8 mouse cellular contexts compared by ENCODE assay signal in the genomic region with DNA sequence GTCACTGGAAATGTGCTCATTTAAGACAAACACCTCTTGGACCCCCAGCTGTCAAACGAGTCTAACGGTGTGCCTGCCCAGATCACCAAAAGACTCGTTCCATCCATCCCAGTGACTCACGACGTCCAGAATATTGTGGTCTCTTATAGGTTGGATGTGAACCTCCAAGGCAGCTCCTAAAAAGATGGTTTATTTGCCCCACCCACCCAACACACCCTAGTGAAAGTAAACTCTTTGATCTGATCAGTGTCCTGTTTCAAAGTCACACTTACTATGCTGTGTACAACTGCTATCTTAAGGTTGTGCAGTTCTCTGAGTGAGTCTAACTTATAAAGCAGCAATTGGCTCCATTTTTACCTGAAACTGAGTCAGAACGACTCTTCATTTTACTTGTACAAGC. TPM values are rescaled to one million over a fixed set of nuclear protein-coding genes. Genes with fewer than 3 reads are reported as not detected.
DNase-seq lines count a peak whose midpoint lies in the region; ATAC-seq and TF ChIP-seq lines count a peak whose summit lies in the region.

No protein-coding gene starts in this region.

- DNase-seq in heart, adult 8-10 months (ENCODE audit: low spot score), result no peak
- DNase-seq in ES-E14 (ENCODE audit: low read depth, low spot score), result no peak
- no peak for DNase-seq in left cerebral cortex, adult 9 months (ENCODE audit: low spot score in 2 of 2)
- DNase-seq in urinary bladder, postnatal 10 days (ENCODE audit: low spot score), result no peak
- no peak for DNase-seq in kidney, postnatal 10 days

- peak overlapping the region; percentile 81 for H3K4me2 ChIP-seq in heart, embryonic 12.5 days

- ATAC-seq in heart, embryonic 12.5 days (ENCODE audit: insufficient number of reproducible peaks, low FRiP score), result no peak
- ATAC-seq in granulocyte monocyte progenitor cell, adult 5-6 weeks (replicated peaks; ENCODE audit: poor library complexity, severe bottlenecking), result 0 out of 2 replicates have a peak, but pooled peaks have one; percentile 1

- H3K4me3 ChIP-seq in heart, embryonic 12.5 days, result peak overlapping the region; percentile 87
- H3K4me3 ChIP-seq in ES-E14 (ENCODE audit: insufficient read depth in 1 of 2, low read depth in 1 of 2, low read length in 2 of 2, poor library complexity in 1 of 2, severe bottlenecking in 1 of 2), result peak overlapping the region; percentile 75 to 83
- peak overlapping the region; percentile 97 for H3K4me3 ChIP-seq in megakaryocyte, embryonic 14.5 days (replicated peaks)

- peak overlapping the region; percentile 25; the same call in 1 of the 2 replicates for H3K27ac ChIP-seq in heart, embryonic 12.5 days (ENCODE audit: poor library complexity, severe bottlenecking)
- no peak overlapping the region for H3K27ac ChIP-seq in ES-E14 (ENCODE audit: insufficient read depth, low read depth, low read length, poor library complexity, severe bottlenecking)

- H3K9ac ChIP-seq in heart, embryonic 12.5 days, result peak overlapping the region; percentile 77
- peak overlapping the region; percentile 89 for H3K9ac ChIP-seq in ES-E14 (ENCODE audit: insufficient read depth, low read depth, low read length, poor library complexity, severe bottlenecking)

- no peaks in the 10 kb centered on the region for H3K27me3 ChIP-seq in heart, embryonic 12.5 days (replicated peaks)
- peaks cover 3% of the 10 kb centered on the region for H3K27me3 ChIP-seq in megakaryocyte, embryonic 14.5 days (replicated peaks)

- H3K36me3 ChIP-seq in heart, embryonic 12.5 days, result peaks cover 23% of the 10 kb centered on the region
- H3K36me3 ChIP-seq in ES-E14 (ENCODE audit: control insufficient read depth, insufficient read depth, low read length, poor library complexity, severe bottlenecking), result peaks cover 21% of the 10 kb centered on the region
- peaks cover 28% of the 10 kb centered on the region for H3K36me3 ChIP-seq in megakaryocyte, embryonic 14.5 days (replicated peaks; ENCODE audit: low read length)

- WGBS in heart, embryonic 12.5 days, result 24% methylated on average over 6 of the region's 6 CpGs

- H3K9me3 ChIP-seq in heart, embryonic 12.5 days (replicated peaks), result no peaks in the 10 kb centered on the region
- H3K9me3 ChIP-seq in ES-E14 (ENCODE audit: control insufficient read depth, insufficient read depth, low read depth, low read length), result no peaks in the 10 kb centered on the region
- no peaks in the 10 kb centered on the region for H3K9me3 ChIP-seq in megakaryocyte, embryonic 14.5 days

- H3K4me1 ChIP-seq in heart, embryonic 12.5 days (replicated peaks), result peaks cover 9% of the 10 kb centered on the region
- H3K4me1 ChIP-seq in ES-E14 (ENCODE audit: control insufficient read depth in 2 of 2, insufficient read depth in 2 of 2, low read length in 2 of 2, poor library complexity in 1 of 2), result no peaks in the 10 kb centered on the region
- peaks cover 52% of the 10 kb centered on the region for H3K4me1 ChIP-seq in megakaryocyte, embryonic 14.5 days

- in situ Hi-C loops in ES-E14 (cut with MboI; ENCODE audit: low sequenced_read_pairs in 2 of 2, unreplicated experiment in 2 of 2), result loop anchor here in 1 of 2 experiments (10.0 kb wide), 1 partner anchor 152 kb away; no protein-coding TSS in a partner anchor

TF ChIP-seq in ES-E14, 5 proteins besides CTCF, POLR2A, EP300 and RAD21:
- no peak for TF ChIP-seq ZC3H11A (IDR thresholded peaks at IDR 0.05; ENCODE audit: borderline replicate concordance, low read depth, low read length)
- TF ChIP-seq HCFC1 (IDR thresholded peaks at IDR 0.05; ENCODE audit: borderline replicate concordance, insufficient read depth, low read length), result no peak
- TF ChIP-seq MAFK (IDR thresholded peaks at IDR 0.05; ENCODE audit: insufficient read depth, low read depth, low read length), result no peak
- TF ChIP-seq CHD2 (IDR thresholded peaks at IDR 0.05; ENCODE audit: low read depth, low read length), result no peak
- TF ChIP-seq ZNF384 (IDR thresholded peaks at IDR 0.05; ENCODE audit: low read depth, low read length), result no peak

RNA-seq across cellular contexts. Expression of a gene that starts 7.2 kb away (rescaled TPM):
- polyA plus RNA-seq in heart, embryonic 12.5 days (2016; fragmentation: Nextera tagmentation; extraction: Ambion mirVana), result 22.6 and 23.1 TPM in 2 replicates
- total RNA-seq in heart, adult 8-10 months (2022), result 1 to 10 TPM; 6.4 to 7.1 (median 6.8) TPM
- 56.6 and 58.5 TPM in 2 replicates for total RNA-seq in ES-E14 (2012; rRNA removed)
- 14.6 and 31.9 TPM in 2 replicates for total RNA-seq in granulocyte monocyte progenitor cell, adult 5-6 weeks (2014; fragmentation: Nextera tagmentation)
- total RNA-seq in granulocyte monocyte progenitor cell, adult 5-6 weeks (2017), result 17.0 and 20.8 TPM in 2 replicates
- 13.5 and 35.0 TPM in 2 replicates for polyA plus RNA-seq in megakaryocyte, embryonic 14.5 days (2012; ENCODE audit: insufficient read depth, low replicate concordance)

RNA-seq across cellular contexts. Expression of a gene that starts 7.3 kb away (rescaled TPM):
- 494 and 510 TPM in 2 replicates for polyA plus RNA-seq in heart, embryonic 12.5 days (2016; fragmentation: Nextera tagmentation; extraction: Ambion mirVana)
- 1,000 to 10,000 TPM; 1,464 to 1,614 (median 1,563) TPM for total RNA-seq in heart, adult 8-10 months (2022)
- 206 and 242 TPM in 2 replicates for total RNA-seq in ES-E14 (2012; rRNA removed)
- 195 and 260 TPM in 2 replicates for total RNA-seq in granulocyte monocyte progenitor cell, adult 5-6 weeks (2014; fragmentation: Nextera tagmentation)
- total RNA-seq in granulocyte monocyte progenitor cell, adult 5-6 weeks (2017), result 207 and 212 TPM in 2 replicates
- 77.3 and 604 TPM in 2 replicates for polyA plus RNA-seq in megakaryocyte, embryonic 14.5 days (2012; ENCODE audit: insufficient read depth, low replicate concordance)

RNA-seq across cellular contexts. Expression of a gene that starts 51.9 kb away (rescaled TPM):
- polyA plus RNA-seq in heart, embryonic 12.5 days (2016; fragmentation: Nextera tagmentation; extraction: Ambion mirVana), result 19.8 and 20.2 TPM in 2 replicates
- 10 to 100 TPM in 2 of 4 experiments, 1 to 10 TPM in 2; 7.4 to 13.1 (median 10.4) TPM for total RNA-seq in heart, adult 8-10 months (2022)
- total RNA-seq in ES-E14 (2012; rRNA removed), result 16.3 and 20.8 TPM in 2 replicates
- 19.0 and 32.7 TPM in 2 replicates for total RNA-seq in granulocyte monocyte progenitor cell, adult 5-6 weeks (2014; fragmentation: Nextera tagmentation)
- 21.2 and 30.7 TPM in 2 replicates for total RNA-seq in granulocyte monocyte progenitor cell, adult 5-6 weeks (2017)
- 2.5 TPM in 1 of 2 replicates, not detected in the other for polyA plus RNA-seq in megakaryocyte, embryonic 14.5 days (2012; ENCODE audit: insufficient read depth, low replicate concordance)
